Comparison of ENCODE assay signal across 9 mouse cellular contexts in genomic region chr4:114997051-114997450, GRCm38 (mm10). TPM values are rescaled to one million over a fixed set of nuclear protein-coding genes. Genes with fewer than 3 reads are reported as not detected.
DNase-seq lines count a peak whose midpoint lies in the region; ATAC-seq and TF ChIP-seq lines count a peak whose summit lies in the region.
"Had no signal": no experiment of that assay in that cellular context is flagged by ENCODE, and none has a peak within 500 bp of the region (broad histone marks: within the 10 kb centered on the region; RNA-seq: fewer than 3 reads in every experiment).

No protein-coding gene starts in this region.

- no peaks in the 10 kb centered on the region for H3K36me3 ChIP-seq in heart, postnatal 0 days (replicated peaks; ENCODE audit: control insufficient read depth, insufficient read depth, low read length)
- H3K36me3 ChIP-seq in heart, embryonic 12.5 days = no peaks in the 10 kb centered on the region
- H3K36me3 ChIP-seq in stomach, postnatal 0 days (ENCODE audit: control insufficient read depth, insufficient read depth, low read length) = no peaks in the 10 kb centered on the region
- no peaks in the 10 kb centered on the region for H3K36me3 ChIP-seq in midbrain, embryonic 13.5 days
- H3K36me3 ChIP-seq: neural tube, embryonic 13.5 days had no signal

- intact Hi-C loops in left cerebral cortex, postnatal 25 days (cut with DNase I) = loop anchor here (5.0 kb wide), 1 partner anchor 100 kb away; no protein-coding TSS in a partner anchor

- H3K27ac ChIP-seq in heart, postnatal 0 days (ENCODE audit: low read depth) = no peak overlapping the region
- no peak overlapping the region for H3K27ac ChIP-seq in heart, embryonic 12.5 days (ENCODE audit: poor library complexity, severe bottlenecking)
- no peak overlapping the region for H3K27ac ChIP-seq in stomach, postnatal 0 days (replicated peaks)
- H3K27ac ChIP-seq in midbrain, embryonic 13.5 days = no peak overlapping the region
- H3K27ac ChIP-seq: neural tube, embryonic 13.5 days had no signal

- TF ChIP-seq EP300 in heart, postnatal 0 days (IDR thresholded peaks at IDR 0.05; ENCODE audit: low read depth) = no peak
- TF ChIP-seq EP300 in stomach, postnatal 0 days (optimal IDR thresholded peaks at IDR 0.05) = no peak

- H3K4me2 ChIP-seq in heart, postnatal 0 days (ENCODE audit: low read depth, low read length) = no peak overlapping the region
- no peak overlapping the region for H3K4me2 ChIP-seq in heart, embryonic 12.5 days
- no peak overlapping the region for H3K4me2 ChIP-seq in stomach, postnatal 0 days (replicated peaks; ENCODE audit: low read depth)
- H3K4me2 ChIP-seq in midbrain, embryonic 13.5 days (replicated peaks) = no peak overlapping the region
- H3K4me2 ChIP-seq: neural tube, embryonic 13.5 days had no signal

- ATAC-seq in heart, postnatal 0 days (ENCODE audit: insufficient read depth, low read depth) = no peak
- no peak for ATAC-seq in heart, embryonic 12.5 days (ENCODE audit: insufficient number of reproducible peaks, low FRiP score)
- ATAC-seq in stomach, postnatal 0 days (ENCODE audit: low FRiP score, low TSS enrichment) = no peak
- no peak for ATAC-seq in midbrain, embryonic 13.5 days

- no peak overlapping the region for H3K9ac ChIP-seq in heart, postnatal 0 days (replicated peaks; ENCODE audit: low read depth, low read length)
- no peak overlapping the region for H3K9ac ChIP-seq in heart, embryonic 12.5 days
- H3K9ac ChIP-seq in stomach, postnatal 0 days (ENCODE audit: low read length) = no peak overlapping the region
- H3K9ac ChIP-seq in midbrain, embryonic 13.5 days (replicated peaks) = no peak overlapping the region
- H3K9ac ChIP-seq: neural tube, embryonic 13.5 days had no signal

- 0 out of 2 replicates have a peak, but pooled peaks cover 3% of the 10 kb centered on the region for H3K27me3 ChIP-seq in heart, postnatal 0 days (ENCODE audit: control insufficient read depth, insufficient read depth, low read length)
- H3K27me3 ChIP-seq in heart, embryonic 12.5 days (replicated peaks) = peaks cover 5% of the 10 kb centered on the region
- no peaks in the 10 kb centered on the region for H3K27me3 ChIP-seq in stomach, postnatal 0 days (ENCODE audit: control insufficient read depth, insufficient read depth, low read length)
- peaks cover 6% of the 10 kb centered on the region; the same call in 1 of the 2 replicates for H3K27me3 ChIP-seq in midbrain, embryonic 13.5 days

- DNase-seq in heart, postnatal 0 days (ENCODE audit: low spot score) = no peak
- DNase-seq in right cerebral cortex, adult 18-20 months = peak; percentile 8
- DNase-seq in right cerebral cortex, postnatal 36 days (ENCODE audit: low spot score in 2 of 2) = no peak
- DNase-seq in brain, adult 2 months (ENCODE audit: low read depth, low spot score) = peak; percentile 44
- peak; percentile 11 to 33 for DNase-seq in left cerebral cortex, postnatal 25 days (ENCODE audit: low spot score in 2 of 2)
- DNase-seq in stomach, postnatal 0 days (ENCODE audit: low spot score) = peak; percentile 36

- H3K9me3 ChIP-seq in heart, postnatal 0 days (replicated peaks; ENCODE audit: control insufficient read depth, low read length) = no peaks in the 10 kb centered on the region
- no peaks in the 10 kb centered on the region for H3K9me3 ChIP-seq in heart, embryonic 12.5 days (replicated peaks)
- H3K9me3 ChIP-seq in stomach, postnatal 0 days (ENCODE audit: control insufficient read depth, low read length) = no peaks in the 10 kb centered on the region
- no peaks in the 10 kb centered on the region for H3K9me3 ChIP-seq in midbrain, embryonic 13.5 days
- H3K9me3 ChIP-seq: neural tube, embryonic 13.5 days had no signal

- WGBS in heart, postnatal 0 days = 41% methylated on average over 3 of the region's 3 CpGs
- WGBS in heart, embryonic 12.5 days = 40% methylated on average over 3 of the region's 3 CpGs
- 43% methylated on average over 3 of the region's 3 CpGs for WGBS in stomach, postnatal 0 days
- 56% methylated on average over 3 of the region's 3 CpGs for WGBS in midbrain, embryonic 13.5 days

- peak; percentile 37 for TF ChIP-seq CTCF in heart, postnatal 0 days (IDR thresholded peaks at IDR 0.05; ENCODE audit: low read depth)
- TF ChIP-seq CTCF in stomach, postnatal 0 days (IDR thresholded peaks at IDR 0.05; ENCODE audit: low read depth) = peak; percentile 71

- peaks cover 12% of the 10 kb centered on the region for H3K4me1 ChIP-seq in heart, postnatal 0 days (ENCODE audit: control insufficient read depth, insufficient read depth)
- H3K4me1 ChIP-seq in heart, embryonic 12.5 days (replicated peaks) = peaks cover 14% of the 10 kb centered on the region
- H3K4me1 ChIP-seq in stomach, postnatal 0 days (replicated peaks; ENCODE audit: control insufficient read depth, insufficient read depth) = no peaks in the 10 kb centered on the region; the same call in 1 of the 2 replicates
- H3K4me1 ChIP-seq in midbrain, embryonic 13.5 days (replicated peaks) = peaks cover 18% of the 10 kb centered on the region

- no peak overlapping the region for H3K4me3 ChIP-seq in heart, postnatal 0 days (ENCODE audit: low read depth, low read length)
- no peak overlapping the region for H3K4me3 ChIP-seq in heart, embryonic 12.5 days
- no peak overlapping the region for H3K4me3 ChIP-seq in stomach, postnatal 0 days (ENCODE audit: low read depth, low read length)
- no peak overlapping the region for H3K4me3 ChIP-seq in midbrain, embryonic 13.5 days (replicated peaks)
- H3K4me3 ChIP-seq: neural tube, embryonic 13.5 days had no signal

RNA-seq across cellular contexts. Expression of gene Stil, which starts 2.9 kb away (rescaled TPM):
- total RNA-seq in heart, postnatal 0 days (2014; rRNA removed; ENCODE audit: low replicate concordance) = 6.1 and 10.0 TPM in 2 replicates
- 1.7 and 2.0 TPM in 2 replicates for polyA plus RNA-seq in heart, postnatal 0 days (2015; fragmentation: Nextera tagmentation; extraction: Ambion mirVana)
- 13.5 and 13.7 TPM in 2 replicates for polyA plus RNA-seq in heart, embryonic 12.5 days (2016; fragmentation: Nextera tagmentation; extraction: Ambion mirVana)
- under 1 TPM; 0.41 to 0.60 TPM for total RNA-seq in left cerebral cortex, postnatal 25 days (2021)
- polyA plus RNA-seq in stomach, postnatal 0 days (2015; fragmentation: Nextera tagmentation; extraction: Ambion mirVana) = 1.7 and 1.8 TPM in 2 replicates
- 4.7 and 5.7 TPM in 2 replicates for polyA plus RNA-seq in midbrain, embryonic 13.5 days (2015; fragmentation: Nextera tagmentation; extraction: Ambion mirVana)

RNA-seq across cellular contexts. Expression of gene Cmpk1, which starts 10.0 kb away (rescaled TPM):
- 25.0 and 27.4 TPM in 2 replicates for total RNA-seq in heart, postnatal 0 days (2014; rRNA removed; ENCODE audit: low replicate concordance)
- 54.9 and 66.8 TPM in 2 replicates for polyA plus RNA-seq in heart, postnatal 0 days (2015; fragmentation: Nextera tagmentation; extraction: Ambion mirVana)
- 66.3 and 70.7 TPM in 2 replicates for polyA plus RNA-seq in heart, embryonic 12.5 days (2016; fragmentation: Nextera tagmentation; extraction: Ambion mirVana)
- total RNA-seq in left cerebral cortex, postnatal 25 days (2021) = 10 to 100 TPM; 81.5 to 91.3 TPM
- 175 and 176 TPM in 2 replicates for polyA plus RNA-seq in stomach, postnatal 0 days (2015; fragmentation: Nextera tagmentation; extraction: Ambion mirVana)
- polyA plus RNA-seq in midbrain, embryonic 13.5 days (2015; fragmentation: Nextera tagmentation; extraction: Ambion mirVana) = 163 TPM in 2 replicates

RNA-seq across cellular contexts. Expression of gene Tal1, which starts 59.2 kb away (rescaled TPM):
- total RNA-seq in heart, postnatal 0 days (2014; rRNA removed; ENCODE audit: low replicate concordance) = 10.1 and 10.7 TPM in 2 replicates
- 0.78 and 0.80 TPM in 2 replicates for polyA plus RNA-seq in heart, postnatal 0 days (2015; fragmentation: Nextera tagmentation; extraction: Ambion mirVana)
- polyA plus RNA-seq in heart, embryonic 12.5 days (2016; fragmentation: Nextera tagmentation; extraction: Ambion mirVana) = 6.9 and 8.3 TPM in 2 replicates
- total RNA-seq in left cerebral cortex, postnatal 25 days (2021) = 1 to 10 TPM; 1.2 to 1.5 TPM
- 0.16 and 0.19 TPM in 2 replicates for polyA plus RNA-seq in stomach, postnatal 0 days (2015; fragmentation: Nextera tagmentation; extraction: Ambion mirVana)
- polyA plus RNA-seq in midbrain, embryonic 13.5 days (2015; fragmentation: Nextera tagmentation; extraction: Ambion mirVana) = 7.6 and 11.9 TPM in 2 replicates

Comparison
In these comparisons a context has a peak if more than half of its experiments do, and no peak if none do; other contexts are left out.
1. DNase-seq: peak in right cerebral cortex, adult 18-20 months (single experiment), brain, adult 2 months (single experiment), left cerebral cortex, postnatal 25 days (2 of 2) and stomach, postnatal 0 days (single experiment); none in heart, postnatal 0 days (single experiment) and right cerebral cortex, postnatal 36 days (0 of 2).